Mouse (Mus musculus) large intestine, adult 2 months (tissue): ENCODE results near the gene Mrto4. TPM values are rescaled to one million over a fixed set of nuclear protein-coding genes. Genes with fewer than 3 reads are reported as not detected.

Experiments used
- DNase-seq: peaks from one replicate; pipeline ENCODE4 v3.0.0-alpha.2; 2012; ENCODE audit warnings: low read depth, low spot score
- WGBS: fragments of 180-500 bp; shearing (Covaris S2); methylation state at CpG from one replicate; pipeline ENCODE4 v1.1.7; 2018; 5-methylcytosine and 5-hydroxymethylcytosine counted together
- polyA plus RNA-seq: library from polyadenylated mRNA; depleted of rRNA; stranded (reverse); fragments of >200 nt; gene quantifications from 2 replicates; pipeline ENCODE4 v1.2.3, GENCODE M21; 2012; rRNA removed

Mrto4 gene
- polyA plus RNA-seq, 1 experiment = 25.7 TPM

DNA sequence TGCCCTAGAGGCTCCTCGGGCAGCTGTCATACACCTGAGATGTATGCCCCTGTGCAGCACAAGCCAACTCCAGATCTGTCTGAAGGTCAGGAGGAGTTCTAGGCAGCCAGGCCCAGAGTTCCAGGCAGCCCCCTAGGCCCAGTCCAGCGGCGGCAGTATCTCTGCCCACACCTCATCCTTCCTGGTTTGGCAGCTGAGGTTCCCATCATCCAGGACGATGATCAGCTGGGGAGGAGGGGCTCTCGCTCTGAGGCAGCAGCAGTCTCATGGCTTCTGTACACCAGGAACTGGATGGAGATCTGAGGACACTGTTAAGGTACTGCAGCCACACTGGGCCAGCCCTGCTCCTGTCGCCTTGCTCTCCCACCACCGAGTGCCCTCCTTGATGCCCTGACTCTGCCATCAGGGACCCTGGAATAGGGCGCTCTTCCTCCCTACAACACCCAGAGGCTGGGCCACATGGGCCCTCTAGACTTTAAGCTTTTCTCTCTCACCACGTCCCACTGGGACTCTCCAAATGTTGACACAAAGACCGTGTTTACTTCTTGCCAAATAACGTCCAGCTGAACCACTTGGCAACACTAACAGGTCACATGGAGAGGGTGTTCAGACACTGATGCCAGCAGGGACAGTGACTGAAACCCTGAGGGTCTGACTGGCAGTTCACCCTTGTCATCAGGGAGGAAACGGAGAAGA, 53.6 kb downstream of the Mrto4 start:
- 59% methylated on average over 12 of the region's 12 CpGs for WGBS
- DNase-seq = no peak

DNA sequence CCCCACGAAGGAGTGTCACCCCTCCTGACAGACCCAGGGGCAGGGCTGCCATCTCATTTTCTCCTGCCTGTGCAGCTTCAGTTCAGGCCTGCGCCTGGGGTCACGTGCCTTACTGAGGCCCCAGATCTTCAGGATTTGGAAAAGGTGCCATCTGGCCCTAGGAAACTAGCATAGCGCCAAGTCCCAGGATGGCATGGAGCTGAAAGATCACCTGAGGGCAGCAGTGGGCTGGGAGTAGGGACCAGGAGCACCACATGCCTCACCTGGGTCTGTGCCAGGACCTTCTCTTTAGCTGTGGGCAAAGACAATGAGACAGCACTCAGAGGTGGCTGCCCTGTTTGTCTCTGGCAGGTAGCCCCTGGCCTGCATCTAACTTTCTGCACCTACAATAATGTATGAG, 54.8 kb downstream of the Mrto4 start:
- no peak for DNase-seq
- WGBS = 86% methylated on average over 4 of the region's 4 CpGs

Other genes starting within 250 kb of the Mrto4 start
- 81.8 and 87.9 TPM in 2 replicates for gene Minos1, start 221.5 kb downstream of the Mrto4 start, polyA plus RNA-seq
- gene Capzb, start 159.7 kb downstream of the Mrto4 start, polyA plus RNA-seq = 213 and 238 TPM in 2 replicates
- 33.3 and 43.8 TPM in 2 replicates for gene Pqlc2, start 41.9 kb downstream of the Mrto4 start, polyA plus RNA-seq
- 66.6 and 79.6 TPM in 2 replicates for gene Akr7a5, start 41.8 kb downstream of the Mrto4 start, polyA plus RNA-seq
- gene Emc1, start within 50 bp of the Mrto4 start, polyA plus RNA-seq = 16.5 and 25.4 TPM in 2 replicates
- gene Ubr4, start within 50 bp of the Mrto4 start, polyA plus RNA-seq = 116 and 154 TPM in 2 replicates
- gene Iffo2, start 178.0 kb upstream of the Mrto4 start, polyA plus RNA-seq = 2.6 and 3.2 TPM in 2 replicates